Mouse (Mus musculus) thymus, adult 2 months (tissue): Measurements from ENCODE around the gene Pfdn2.

Source experiments
- CTCF ChIP-seq: fragments of 200-500 bp; IDR thresholded peaks from 2 replicates; pipeline ENCODE4 v1.5.1; 2012; ENCODE audit warnings: mild to moderate bottlenecking, control low read depth, low read length, moderate library complexity, borderline replicate concordance; ENCODE audit not compliant: control insufficient read depth, poor library complexity, insufficient read depth; ENCODE audit errors: extremely low read depth
- POLR2A ChIP-seq: fragments of 200-500 bp; IDR thresholded peaks from 2 replicates; pipeline ENCODE4 v1.6.1; 2012; ENCODE audit warnings: mild to moderate bottlenecking, low read length, control low read depth, moderate library complexity; ENCODE audit not compliant: control insufficient read depth, poor library complexity, insufficient read depth; ENCODE audit errors: extremely low read depth

DNA sequence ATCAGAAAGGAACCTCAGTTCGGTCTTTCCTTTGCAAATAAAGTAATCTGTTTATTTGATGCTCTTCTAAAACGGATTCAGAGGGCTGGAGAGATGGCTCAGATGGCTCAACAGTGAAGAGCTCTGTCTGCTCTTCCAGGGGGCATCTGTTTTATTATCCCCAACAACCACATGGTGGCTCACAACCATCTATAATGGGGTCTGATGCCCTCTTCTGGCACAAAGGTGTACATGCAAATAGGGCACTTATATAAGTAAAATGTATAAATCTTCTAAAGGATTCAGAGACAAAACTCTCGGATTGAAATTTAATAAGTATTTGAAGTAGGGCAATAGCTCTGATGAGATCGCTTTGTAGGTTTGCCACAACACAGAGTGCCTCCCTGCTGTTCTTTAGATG is 13.0 kb downstream of the Pfdn2 start:
- TF ChIP-seq POLR2A (no peak), CTCF (no peak)
